Mouse (Mus musculus) hindbrain, embryonic 14.5 days (tissue): ENCODE measurements around the gene Ric3. TPM values are rescaled to one million over a fixed set of nuclear protein-coding genes. Genes with fewer than 3 reads are reported as not detected.
"Not testable (repeated sequence)": the region's sequence is repeated elsewhere in the genome, so short reads cannot be mapped to it uniquely, and the experiment has no call there.

ENCODE experiments used
- ATAC-seq: fragments of 200-750 bp; cut with Nextera tagmentation; 2 replicates; pipeline ENCODE4 v1.8.0; 2017; ENCODE audit warnings: moderate number of reproducible peaks, mild to moderate bottlenecking, moderate TSS enrichment, moderate library complexity; ENCODE audit not compliant: low FRiP score
- DNase-seq: peaks from one replicate; pipeline ENCODE4 v3.0.0-alpha.2; 2015; ENCODE audit warnings: low spot score
- H3K27ac ChIP-seq: fragments of 300-500 bp; sonication (generic); 2 replicates; pipeline ENCODE4 v1.5.1; 2014; ENCODE audit warnings: mild to moderate bottlenecking, moderate library complexity
- H3K27me3 ChIP-seq: fragments of 300-500 bp; sonication (generic); 2 replicates; pipeline ENCODE4 v1.6.1; 2014; ENCODE audit warnings: mild to moderate bottlenecking, low read length, mixed read lengths; ENCODE audit not compliant: control insufficient read depth, insufficient read depth
- H3K36me3 ChIP-seq: fragments of 300-500 bp; sonication (generic); replicated peaks from 2 replicates; pipeline ENCODE4 v1.6.1; 2014; ENCODE audit not compliant: control insufficient read depth, insufficient read depth
- H3K4me1 ChIP-seq: fragments of 300-500 bp; sonication (generic); replicated peaks from 2 replicates; pipeline ENCODE4 v1.6.1; 2014; ENCODE audit warnings: antibody characterized with exemption, low read length, mixed read lengths; ENCODE audit not compliant: control insufficient read depth, insufficient read depth
- H3K4me2 ChIP-seq: fragments of 300-500 bp; sonication (generic); replicated peaks from 2 replicates; pipeline ENCODE4 v1.6.1; 2014; ENCODE audit warnings: mild to moderate bottlenecking, moderate library complexity
- H3K4me3 ChIP-seq: fragments of 300-500 bp; sonication (generic); replicated peaks from 2 replicates; pipeline ENCODE4 v1.5.1; 2014; ENCODE audit warnings: mild to moderate bottlenecking, low read length
- H3K9ac ChIP-seq: fragments of 300-500 bp; sonication (generic); 2 replicates; pipeline ENCODE4 v1.6.1; 2014
- H3K9me3 ChIP-seq: fragments of 300-500 bp; sonication (generic); 2 replicates; pipeline ENCODE4 v1.6.1; 2016; ENCODE audit warnings: low read length; ENCODE audit not compliant: control insufficient read depth
- WGBS: fragments of 180-500 bp; shearing (Covaris S2); extraction: QIAGEN DNeasy Blood & Tissue Kit; methylation state at CpG from one replicate; pipeline ENCODE4 v1.1.7; 2014; 5-methylcytosine and 5-hydroxymethylcytosine counted together
- polyA plus RNA-seq: library from polyadenylated mRNA; unstranded; fragments of >200 nt; fragmentation: Nextera tagmentation; extraction: Ambion mirVana; gene quantifications from 2 replicates; pipeline ENCODE4 v1.2.1, GENCODE M21; 2014

The Ric3 gene
- polyA plus RNA-seq, result 33.3 and 34.4 TPM in 2 replicates

DNA sequence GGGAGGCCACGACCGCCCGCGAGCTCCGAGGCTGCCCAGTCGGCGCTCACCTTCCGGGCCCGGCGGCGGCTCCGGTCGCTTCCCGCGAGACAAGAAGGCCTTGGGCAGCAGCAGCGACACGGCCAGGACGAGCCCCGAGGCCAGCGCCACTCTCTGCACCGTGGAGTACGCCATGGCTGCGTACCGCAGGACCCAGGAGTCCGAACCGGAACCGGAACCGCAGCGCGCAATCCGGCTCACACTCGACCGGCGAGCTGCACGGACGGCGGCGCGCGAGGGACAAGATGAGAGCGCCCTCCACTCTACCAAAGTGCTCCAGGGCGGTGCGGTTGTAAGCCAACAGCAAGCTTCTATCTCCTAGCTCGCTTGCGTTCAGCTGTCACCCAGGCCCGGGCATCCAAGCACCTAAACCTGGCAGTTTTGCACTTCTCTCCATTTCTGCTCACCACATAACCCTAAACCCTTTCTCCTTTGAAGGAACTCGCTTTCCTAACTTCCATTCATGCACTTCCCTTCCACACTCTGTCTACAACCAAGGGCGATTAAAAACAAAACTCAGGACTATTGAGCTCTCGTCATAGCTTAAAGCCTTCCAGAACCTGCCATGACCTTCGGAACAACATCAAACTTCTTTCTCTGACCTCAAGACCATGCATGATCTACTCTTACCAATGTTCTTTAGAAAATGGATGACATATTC is at the start of gene Ric3:
Gene Ric3 (minus strand): TSS at position 219 of the 700 bp plus-strand sequence.
- DNase-seq (peak; percentile 81), ATAC-seq (peak; percentile 95)
- peaks cover 14% of the 10 kb centered on the region for H3K4me1 ChIP-seq
- no peaks in the 10 kb centered on the region for H3K9me3 ChIP-seq
- H3K27ac ChIP-seq, result 0 out of 2 replicates have a peak within 1 kb of the TSS, but pooled peaks have one; percentile 63
- WGBS, result 4% methylated on average over 50 of the region's 50 CpGs
- peak within 1 kb of the TSS; percentile 86 for H3K9ac ChIP-seq
- peak within 1 kb of the TSS; percentile 86 for H3K4me3 ChIP-seq
- peak within 1 kb of the TSS; percentile 80 for H3K4me2 ChIP-seq
- no peaks in the 10 kb centered on the region for H3K36me3 ChIP-seq
- no peaks in the 10 kb centered on the region for H3K27me3 ChIP-seq

DNA sequence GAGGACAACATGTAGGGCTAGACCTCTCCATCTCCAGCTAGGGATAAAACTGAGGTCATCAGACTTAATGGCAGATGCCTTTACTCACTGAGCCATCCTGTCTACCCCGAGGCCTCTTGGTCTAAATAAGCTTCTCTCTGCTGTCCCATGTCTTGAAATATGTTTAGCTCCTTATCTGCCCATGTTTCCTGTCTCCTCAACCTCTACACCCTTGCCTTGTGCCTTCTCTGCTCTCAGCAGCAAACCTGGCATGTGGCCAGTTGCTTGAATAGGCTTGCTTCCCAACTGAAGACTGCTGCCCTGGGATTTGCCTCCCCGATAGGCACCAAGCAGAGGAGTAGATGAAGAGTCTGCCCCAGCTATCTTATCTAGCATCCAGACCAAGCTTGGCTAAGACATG is 48.4 kb upstream of the Ric3 start:
- Histone ChIP-seq H3K4me3 (no peak overlapping the region), H3K4me2 (no peak overlapping the region), H3K36me3 (no peaks in the 10 kb centered on the region), H3K27me3 (no peaks in the 10 kb centered on the region), H3K9ac (no peak overlapping the region), H3K4me1 (no peaks in the 10 kb centered on the region), H3K9me3 (no peaks in the 10 kb centered on the region), H3K27ac (no peak overlapping the region)
- 68% methylated on average over 2 of the region's 2 CpGs for WGBS
- DNase-seq, result no peak
- ATAC-seq, result no peak

DNA sequence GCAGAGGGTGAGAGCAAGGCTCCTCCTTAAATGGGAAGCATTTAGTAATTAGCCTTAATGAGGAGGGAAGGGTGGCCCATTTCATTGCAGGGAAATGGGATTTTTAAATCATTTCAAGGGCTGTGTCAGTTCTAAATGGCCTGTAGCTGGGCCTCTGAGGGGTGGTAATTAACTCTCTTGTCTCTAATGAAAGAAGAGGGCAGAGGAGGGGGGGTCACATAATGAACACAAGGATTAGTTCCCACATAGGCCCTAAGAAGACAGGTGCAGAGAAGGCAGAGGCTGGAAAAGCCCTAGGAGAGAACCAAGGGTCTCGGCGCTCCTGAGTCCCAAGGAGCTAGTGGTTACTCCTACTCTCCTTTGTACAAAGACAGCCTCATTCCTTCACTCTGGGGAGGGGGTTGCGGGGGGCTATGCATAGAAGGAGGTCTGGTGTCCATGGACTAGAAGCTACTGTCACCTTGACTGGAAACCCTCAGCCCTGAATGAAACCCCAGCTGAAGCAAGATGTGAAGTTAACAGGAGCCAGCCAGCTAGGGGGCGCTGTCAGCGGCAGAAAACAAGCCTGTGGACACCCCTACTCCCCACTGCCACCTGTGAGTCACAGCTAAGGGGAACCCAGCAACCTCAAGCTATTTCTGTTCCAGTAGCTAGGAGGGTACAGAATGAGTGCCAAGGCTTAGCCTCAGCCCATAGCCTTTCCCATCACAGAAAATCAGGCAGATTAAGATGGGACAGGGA is 47.0 kb upstream of the Ric3 start:
- 75% methylated on average over 5 of the region's 5 CpGs for WGBS
- Histone ChIP-seq H3K36me3 (no peaks in the 10 kb centered on the region), H3K4me2 (no peak overlapping the region), H3K9me3 (no peaks in the 10 kb centered on the region), H3K4me1 (no peaks in the 10 kb centered on the region), H3K27ac (no peak overlapping the region), H3K4me3 (no peak overlapping the region), H3K27me3 (no peaks in the 10 kb centered on the region), H3K9ac (no peak overlapping the region)
- 0 out of 2 replicates have a peak, but pooled peaks have one; percentile 34 for ATAC-seq
- DNase-seq, result no peak

DNA sequence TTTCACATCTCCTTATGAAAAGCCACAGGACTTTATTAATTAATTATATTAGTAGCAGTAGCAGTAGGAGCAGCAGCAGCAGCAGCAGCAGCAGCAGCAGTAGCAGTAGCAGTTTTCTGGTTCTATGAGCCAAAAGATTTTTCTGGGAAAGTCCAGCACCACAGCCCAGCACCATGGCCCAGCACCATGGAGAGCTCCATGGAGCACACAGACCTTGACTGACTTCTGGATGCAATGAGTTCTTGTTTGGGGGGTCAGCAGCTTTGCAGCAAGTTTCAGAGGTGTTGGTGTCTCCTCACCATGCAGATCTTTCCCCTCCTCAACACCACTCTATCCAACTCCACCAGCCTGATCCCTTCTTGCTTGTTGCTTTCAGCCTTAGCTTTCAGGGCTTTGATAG is 46.3 kb upstream of the Ric3 start:
- H3K36me3 ChIP-seq, result no peaks in the 10 kb centered on the region
- no peak overlapping the region for H3K9ac ChIP-seq
- H3K4me2 ChIP-seq, result no peak overlapping the region
- H3K4me3 ChIP-seq, result no peak overlapping the region
- no peaks in the 10 kb centered on the region for H3K27me3 ChIP-seq
- DNase-seq, result no peak
- H3K27ac ChIP-seq, result no peak overlapping the region
- no peaks in the 10 kb centered on the region for H3K9me3 ChIP-seq
- no peaks in the 10 kb centered on the region for H3K4me1 ChIP-seq
- no peak for ATAC-seq

DNA sequence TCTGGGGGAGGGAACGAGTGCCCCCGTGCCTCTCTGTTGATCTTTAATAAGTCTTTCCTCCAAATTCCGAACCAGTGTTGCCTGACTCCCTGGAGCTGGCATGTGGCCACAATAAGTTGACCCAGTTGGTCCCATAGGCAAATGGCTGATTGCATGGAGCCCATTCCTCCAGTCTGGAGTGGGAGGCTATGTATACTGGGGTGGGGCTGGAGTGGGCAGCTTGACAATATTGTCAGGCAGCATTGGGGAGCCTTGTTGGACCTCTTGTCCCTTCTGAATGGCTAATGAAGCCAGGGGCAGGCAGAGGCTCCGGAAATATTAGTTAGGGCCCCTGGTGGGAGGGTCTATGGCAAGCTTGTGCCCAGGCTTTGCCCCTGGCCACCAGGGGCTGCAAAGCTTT is 32.8 kb upstream of the Ric3 start:
- ATAC-seq (peak; percentile 60), DNase-seq (peak; percentile 20)
- peak overlapping the region; percentile 70 for H3K27ac ChIP-seq

DNA sequence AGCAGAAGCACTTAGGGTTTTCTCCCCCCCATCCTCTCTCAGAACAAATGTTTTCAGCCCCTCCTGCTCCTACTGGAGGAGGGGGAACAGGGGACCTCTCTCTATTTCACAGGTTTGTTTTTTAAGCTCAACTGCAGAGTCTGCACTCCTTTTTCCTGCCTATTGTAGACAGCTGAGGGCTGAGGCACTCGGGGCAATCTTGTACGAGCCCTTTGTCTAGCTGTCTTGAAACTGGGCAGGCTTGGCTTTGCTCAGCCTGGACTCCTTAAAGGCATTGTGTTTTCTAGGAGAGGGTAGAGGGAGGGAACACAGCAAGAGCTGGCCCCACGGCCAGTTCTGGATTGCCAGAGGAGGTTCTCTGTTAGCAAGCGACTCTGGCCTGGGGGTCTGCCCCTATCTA is 32.4 kb upstream of the Ric3 start:
- not testable (repeated sequence) for H3K9ac ChIP-seq, H3K4me3 ChIP-seq, H3K36me3 ChIP-seq, H3K27me3 ChIP-seq, H3K4me2 ChIP-seq, DNase-seq, H3K9me3 ChIP-seq
- WGBS, result 20% methylated on average over 1 of the region's 4 CpGs
- Histone ChIP-seq H3K27ac (peak overlapping the region; percentile 70), H3K4me1 (peaks cover 10% of the 10 kb centered on the region)
- peak; percentile 81; the same call in 1 of the 2 replicates for ATAC-seq

More for the DNA sequence above, 32.8 kb upstream of the Ric3 start:
- H3K27me3 ChIP-seq, result no peaks in the 10 kb centered on the region
- H3K9ac ChIP-seq, result no peak overlapping the region; the same call in 1 of the 2 replicates
- H3K4me2 ChIP-seq, result no peak overlapping the region
- no peak overlapping the region for H3K4me3 ChIP-seq
- H3K4me1 ChIP-seq, result peaks cover 10% of the 10 kb centered on the region
- WGBS, result 33% methylated on average over 4 of the region's 4 CpGs
- no peaks in the 10 kb centered on the region for H3K9me3 ChIP-seq
- H3K36me3 ChIP-seq, result no peaks in the 10 kb centered on the region

DNA sequence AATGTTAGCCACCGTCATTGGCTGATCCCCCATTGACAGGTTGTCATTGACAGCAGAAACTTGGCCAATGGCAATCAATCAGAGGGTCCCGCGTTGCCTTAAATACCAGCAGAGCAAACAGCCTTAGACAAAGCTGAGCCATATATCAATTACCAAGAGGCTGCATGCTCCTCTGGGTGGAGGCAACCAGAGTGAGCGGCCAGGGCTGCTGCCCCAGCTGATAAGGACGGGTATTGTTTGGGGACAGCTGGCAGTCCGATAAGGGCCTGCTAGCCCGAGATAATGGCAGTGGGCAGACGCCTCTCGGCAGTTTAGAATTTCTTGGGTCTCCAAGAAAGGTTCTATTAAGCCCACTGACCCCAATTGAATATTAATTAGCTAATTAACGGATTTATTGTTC is 31.8 kb upstream of the Ric3 start:
- 11% methylated on average over 10 of the region's 10 CpGs for WGBS
- H3K9me3 ChIP-seq, result no peaks in the 10 kb centered on the region
- no peak overlapping the region; the same call in 1 of the 2 replicates for H3K4me2 ChIP-seq
- no peaks in the 10 kb centered on the region for H3K27me3 ChIP-seq
- peak; percentile 74 for ATAC-seq
- H3K9ac ChIP-seq, result no peak overlapping the region
- no peak overlapping the region for H3K4me3 ChIP-seq
- H3K4me1 ChIP-seq, result peaks cover 12% of the 10 kb centered on the region
- no peaks in the 10 kb centered on the region for H3K36me3 ChIP-seq
- peak overlapping the region; percentile 68 for H3K27ac ChIP-seq
- peak; percentile 56 for DNase-seq

DNA sequence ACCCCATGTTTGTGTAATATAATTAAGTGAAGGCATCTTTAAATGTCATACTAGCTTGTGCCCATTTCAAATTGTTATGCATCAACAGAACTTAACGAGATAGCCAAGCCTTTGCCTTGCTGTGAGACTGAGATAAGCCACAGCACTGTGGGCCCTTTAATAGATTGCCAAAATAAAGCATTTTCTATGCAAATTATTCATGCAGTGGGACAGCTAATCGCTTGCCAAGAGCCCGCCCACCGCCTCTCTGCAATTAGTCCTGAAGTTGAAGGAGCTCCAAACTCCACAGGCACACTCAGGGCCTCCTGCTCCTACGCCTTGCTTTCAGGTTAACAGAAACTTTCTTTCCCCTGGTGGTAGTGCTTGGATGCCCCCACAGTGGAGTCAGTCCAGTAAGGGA is 27.9 kb upstream of the Ric3 start:
- H3K27me3 ChIP-seq, result no peaks in the 10 kb centered on the region
- no peaks in the 10 kb centered on the region for H3K9me3 ChIP-seq
- WGBS, result 43% methylated on average over 5 of the region's 5 CpGs
- ATAC-seq, result peak; percentile 47; the same call in 1 of the 2 replicates
- H3K36me3 ChIP-seq, result no peaks in the 10 kb centered on the region
- no peak for DNase-seq
- no peak overlapping the region for H3K4me2 ChIP-seq
- no peak overlapping the region; the same call in none of the 2 replicates for H3K27ac ChIP-seq
- H3K4me3 ChIP-seq, result no peak overlapping the region
- H3K4me1 ChIP-seq, result peaks cover 10% of the 10 kb centered on the region
- no peak overlapping the region for H3K9ac ChIP-seq

DNA sequence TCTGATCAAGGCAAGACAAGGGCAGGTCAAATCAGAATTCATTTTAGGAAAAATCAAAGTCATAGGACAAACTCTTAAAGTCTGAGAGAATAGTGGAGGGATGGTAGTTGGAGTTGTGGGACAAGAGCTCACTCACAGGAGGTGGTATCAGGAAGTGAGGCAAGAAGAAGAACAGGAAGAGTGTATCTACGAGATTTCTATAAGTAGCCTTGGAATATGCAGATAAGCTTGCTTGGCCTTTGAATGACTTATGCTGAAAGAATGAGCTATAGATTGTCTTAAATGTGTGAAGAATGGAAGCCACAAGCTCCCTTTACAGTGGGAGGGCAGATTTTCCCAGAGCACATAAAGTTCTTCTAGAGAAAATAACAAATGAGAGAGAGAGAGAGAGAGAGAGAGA is 21.8 kb upstream of the Ric3 start:
- 71% methylated on average over 1 of the region's 1 CpGs for WGBS
- H3K9ac ChIP-seq, result no peak overlapping the region
- H3K4me1 ChIP-seq, result 0 out of 2 replicates have a peak, but pooled peaks cover 2% of the 10 kb centered on the region
- H3K27me3 ChIP-seq, result no peaks in the 10 kb centered on the region
- ATAC-seq (no peak), DNase-seq (no peak)
- H3K4me3 ChIP-seq, result no peak overlapping the region
- H3K4me2 ChIP-seq, result no peak overlapping the region
- H3K36me3 ChIP-seq, result no peaks in the 10 kb centered on the region
- H3K9me3 ChIP-seq, result no peaks in the 10 kb centered on the region
- no peak overlapping the region for H3K27ac ChIP-seq
